Mouse (Mus musculus) layer of hippocampus, postnatal 10 days (tissue): Measurements from ENCODE around the gene Atp1a1. TPM values are rescaled to one million over a fixed set of nuclear protein-coding genes. Genes with fewer than 3 reads are reported as not detected.

ENCODE experiments used
- DNase-seq, 2 experiments: peaks; one replicate each; pipeline ENCODE4 v3.0.0; 2021; ENCODE audit warnings: low spot score in 2 of 2
- total RNA-seq, 2 experiments: library from RNA; stranded (reverse); gene quantifications; 2 replicates each; pipeline ENCODE4 v1.2.3; 2021

Atp1a1 gene
- total RNA-seq, 2 experiments from 2014 or later = 367 to 390 TPM

- DNase-seq = no peak
Observed at GRCm38 (mm10) chr3:101594982-101595381, 9.5 kb downstream of the Atp1a1 start.

- DNase-seq = no peak
Observed at GRCm38 (mm10) chr3:101593266-101593651, 11.2 kb downstream of the Atp1a1 start.

GRCm38 (mm10) chr3:101592281-101593265, 11.9 kb downstream of the Atp1a1 start:
- no peak for DNase-seq

GRCm38 (mm10) chr3:101590380-101590779, 14.1 kb downstream of the Atp1a1 start:
- no peak for DNase-seq

- DNase-seq = no peak
Observed at GRCm38 (mm10) chr3:101588299-101588698, 16.2 kb downstream of the Atp1a1 start.

GRCm38 (mm10) chr3:101586794-101587193, 17.7 kb downstream of the Atp1a1 start:
- DNase-seq = no peak

- no peak for DNase-seq
Observed at GRCm38 (mm10) chr3:101578072-101578471, 26.4 kb downstream of the Atp1a1 start.

- DNase-seq = peak in 1 of 2 experiments; percentile 44
Observed at GRCm38 (mm10) chr3:101577361-101577760, 27.1 kb downstream of the Atp1a1 start.

GRCm38 (mm10) chr3:101575527-101576085, 28.9 kb downstream of the Atp1a1 start:
- DNase-seq = no peak

- DNase-seq = no peak
Observed at GRCm38 (mm10) chr3:101574463-101575193, 29.9 kb downstream of the Atp1a1 start.

- no peak for DNase-seq
Observed at GRCm38 (mm10) chr3:101572991-101573390, 31.5 kb downstream of the Atp1a1 start.

GRCm38 (mm10) chr3:101572174-101572626, 32.3 kb downstream of the Atp1a1 start:
- DNase-seq = peak in 1 of 2 experiments; percentile 43

- no peak for DNase-seq
Observed at GRCm38 (mm10) chr3:101571515-101572130, 32.9 kb downstream of the Atp1a1 start.

GRCm38 (mm10) chr3:101570747-101571514, 33.6 kb downstream of the Atp1a1 start:
- DNase-seq = no peak

- DNase-seq = no peak
Observed at GRCm38 (mm10) chr3:101570246-101570645, 34.2 kb downstream of the Atp1a1 start.

- no peak for DNase-seq
Observed at GRCm38 (mm10) chr3:101568627-101569026, 35.9 kb downstream of the Atp1a1 start.

GRCm38 (mm10) chr3:101564011-101564410, 40.5 kb downstream of the Atp1a1 start:
- no peak for DNase-seq

GRCm38 (mm10) chr3:101562510-101563209, 41.8 kb downstream of the Atp1a1 start:
- no peak for DNase-seq

GRCm38 (mm10) chr3:101561948-101562347, 42.5 kb downstream of the Atp1a1 start:
- no peak for DNase-seq
